Mouse (Mus musculus): Measurements from ENCODE around the gene Mef2a.

DNA sequence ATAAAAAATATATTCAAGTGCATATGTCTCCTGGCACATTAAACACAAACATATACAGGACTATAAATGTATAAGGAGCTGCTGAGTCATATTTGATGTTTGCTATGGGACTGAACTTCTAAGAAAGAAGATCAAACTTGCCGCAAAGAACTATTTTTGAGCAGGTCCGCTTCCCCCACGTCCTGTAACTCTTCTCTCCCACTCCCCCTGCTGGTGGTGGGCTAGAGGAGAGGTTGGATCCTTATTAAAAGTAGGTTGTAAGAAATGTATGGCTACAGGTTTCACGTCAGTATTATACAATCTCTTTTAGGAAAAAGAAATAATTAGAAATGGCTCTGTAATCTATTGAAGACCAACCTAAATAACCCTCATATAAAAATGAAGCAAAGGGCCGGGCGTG lies 19.0 kb downstream of the Mef2a start:
- TF ChIP-seq POLR2A (IDR thresholded peaks at IDR 0.05; ENCODE audit: borderline replicate concordance, low read depth, low read length), result no peak
- no peak for TF ChIP-seq CTCF (IDR thresholded peaks at IDR 0.05; ENCODE audit: low read depth, low read length)

All from bone marrow macrophage, adult 2 months (primary cell).